Comparison of ENCODE assay signal across 19 mouse cellular contexts in the genomic region with DNA sequence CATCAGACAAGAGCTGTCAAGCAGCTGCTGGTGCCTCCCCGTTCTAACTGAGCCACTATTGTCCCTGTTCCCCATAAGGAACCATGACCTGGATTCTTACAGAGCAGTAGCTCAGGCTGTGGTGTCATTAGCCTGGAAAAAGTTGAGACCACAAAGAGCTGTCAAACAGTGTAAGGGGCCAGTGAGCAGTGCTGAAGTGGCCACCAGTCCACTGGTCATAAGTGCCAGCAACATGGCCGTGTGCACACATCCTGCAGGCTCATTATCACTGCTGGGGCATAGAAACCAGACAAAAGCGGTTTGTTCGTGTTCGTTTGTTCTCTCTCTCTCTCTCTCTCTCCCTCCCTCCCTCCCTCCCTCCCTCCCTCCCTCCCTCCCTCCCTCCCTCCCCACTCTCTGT.
"Had no signal": no experiment of that assay in that cellular context is flagged by ENCODE, and none has a peak within 500 bp of the region (broad histone marks: within the 10 kb centered on the region; RNA-seq: fewer than 3 reads in every experiment).

No protein-coding gene starts in this region.

- H3K4me3 ChIP-seq: intestine, embryonic 15.5 days; layer of hippocampus, adult 2 months; limb, embryonic 10.5 days; limb, embryonic 13.5 days; liver, embryonic 13.5 days; midbrain, embryonic 12.5 days; stomach, embryonic 15.5 days had no signal

- H3K9me3 ChIP-seq: intestine, embryonic 15.5 days; limb, embryonic 10.5 days; liver, embryonic 13.5 days; midbrain, embryonic 12.5 days; stomach, embryonic 15.5 days had no signal

- H3K4me1 ChIP-seq: midbrain, embryonic 12.5 days; stomach, embryonic 15.5 days had no signal

- H3K4me2 ChIP-seq: intestine, embryonic 15.5 days; limb, embryonic 13.5 days; liver, embryonic 13.5 days; lung, embryonic 14.5 days; midbrain, embryonic 12.5 days; stomach, embryonic 15.5 days had no signal

- ATAC-seq: intestine, embryonic 15.5 days; liver, postnatal 0 days; lung, postnatal 0 days; midbrain, embryonic 16.5 days had no signal

- H3K27me3 ChIP-seq: intestine, embryonic 15.5 days; limb, embryonic 13.5 days; liver, embryonic 13.5 days; stomach, embryonic 15.5 days had no signal

- DNase-seq: kidney, adult 18-20 months; kidney, adult 9 months; kidney, postnatal 14 days; layer of hippocampus, adult 9-11 months; liver, embryonic 13.5 days; liver, postnatal 0 days; lung, embryonic 14.5 days; right cerebral cortex, postnatal 25 days; spleen, adult 18-20 months; thymus, postnatal 25 days had no signal

- H3K9ac ChIP-seq: intestine, embryonic 15.5 days; limb, embryonic 13.5 days; liver, embryonic 13.5 days; liver, postnatal 0 days; lung, embryonic 14.5 days; midbrain, embryonic 12.5 days; stomach, embryonic 15.5 days had no signal

- H3K27ac ChIP-seq: intestine, embryonic 15.5 days; layer of hippocampus, adult 2 months; limb, embryonic 13.5 days; liver, embryonic 13.5 days; macrophage; midbrain, embryonic 12.5 days; stomach, embryonic 15.5 days had no signal

- H3K36me3 ChIP-seq: intestine, embryonic 15.5 days; limb, embryonic 10.5 days; limb, embryonic 13.5 days; liver, embryonic 13.5 days; midbrain, embryonic 12.5 days; stomach, embryonic 15.5 days had no signal
